Mouse (Mus musculus) ZHBTc4 (cell line): ENCODE measurements around the gene Ahnak2.
"Not testable (repeated sequence)": the region's sequence is repeated elsewhere in the genome, so short reads cannot be mapped to it uniquely, and the experiment has no call there.

Source experiments
- DNase-seq: peaks from one replicate; pipeline ENCODE4 v3.0.0-alpha.2; 2011; ENCODE audit warnings: low read depth, low spot score

Ahnak2 gene

GRCm38 (mm10) chr12:112801864-112802846, at the start of gene Ahnak2:
Ahnak2 (minus strand) TSS chr12:112802657.
- DNase-seq = peak; percentile 41

GRCm38 (mm10) chr12:112851116-112851515, 48.7 kb upstream of the Ahnak2 start:
- DNase-seq = peak; percentile 37

- peak; percentile 25 for DNase-seq
Measured at GRCm38 (mm10) chr12:112850344-112850743, 47.9 kb upstream of the Ahnak2 start.

GRCm38 (mm10) chr12:112849235-112850022, 47.0 kb upstream of the Ahnak2 start:
- peak; percentile 45 for DNase-seq

- no peak for DNase-seq
Measured at GRCm38 (mm10) chr12:112847880-112848279, 45.4 kb upstream of the Ahnak2 start.

- DNase-seq = peak; percentile 86
Measured at GRCm38 (mm10) chr12:112843803-112844202, 41.3 kb upstream of the Ahnak2 start.

- not testable (repeated sequence) for DNase-seq
Measured at GRCm38 (mm10) chr12:112842128-112842527, 39.7 kb upstream of the Ahnak2 start.

GRCm38 (mm10) chr12:112841338-112841892, 39.0 kb upstream of the Ahnak2 start:
- DNase-seq = peak; percentile 49

GRCm38 (mm10) chr12:112840209-112841086, 38.0 kb upstream of the Ahnak2 start:
- DNase-seq = no peak

GRCm38 (mm10) chr12:112835046-112835445, 32.6 kb upstream of the Ahnak2 start:
- no peak for DNase-seq

- DNase-seq = no peak
Measured at GRCm38 (mm10) chr12:112833527-112833926, 31.1 kb upstream of the Ahnak2 start.

GRCm38 (mm10) chr12:112832411-112832810, 30.0 kb upstream of the Ahnak2 start:
- DNase-seq = peak; percentile 89

- DNase-seq = no peak
Measured at GRCm38 (mm10) chr12:112830570-112830969, 28.1 kb upstream of the Ahnak2 start.

GRCm38 (mm10) chr12:112830141-112830540, 27.7 kb upstream of the Ahnak2 start:
- DNase-seq = no peak

GRCm38 (mm10) chr12:112829244-112829864, 26.9 kb upstream of the Ahnak2 start, which contains the start of gene Cdca4:
Cdca4 (minus strand) TSS chr12:112829423.
- DNase-seq = peak; percentile 99

GRCm38 (mm10) chr12:112828501-112829243, 26.2 kb upstream of the Ahnak2 start:
- no peak for DNase-seq

GRCm38 (mm10) chr12:112825901-112826300, 23.4 kb upstream of the Ahnak2 start:
- no peak for DNase-seq

- DNase-seq = no peak
Measured at GRCm38 (mm10) chr12:112823221-112823620, 20.8 kb upstream of the Ahnak2 start.

- DNase-seq = peak; percentile 33
Measured at GRCm38 (mm10) chr12:112822676-112823075, 20.2 kb upstream of the Ahnak2 start.

GRCm38 (mm10) chr12:112821974-112822373, 19.5 kb upstream of the Ahnak2 start:
- DNase-seq = no peak
